Mouse (Mus musculus): ENCODE data around the gene P2ry12. TPM values are rescaled to one million over a fixed set of nuclear protein-coding genes. Genes with fewer than 3 reads are reported as not detected.

The P2ry12 gene
- polyA plus RNA-seq, 1 experiment = 1.6 TPM

GRCm38 (mm10) chr3:59212404-59212803 is 50.3 kb downstream of the P2ry12 start:
- Histone ChIP-seq H3K4me1 (ENCODE audit: control insufficient read depth, insufficient read depth, low read length) (no peaks in the 10 kb centered on the region; the same call in 1 of the 2 replicates), H3K27ac (ENCODE audit: control insufficient read depth, insufficient read depth, low read depth, low read length) (no peak overlapping the region), H3K4me3 (ENCODE audit: control insufficient read depth, low read depth, low read length) (no peak overlapping the region), H3K36me3 (ENCODE audit: control insufficient read depth, insufficient read depth, low read length) (no peaks in the 10 kb centered on the region), H3K27me3 (ENCODE audit: control insufficient read depth, insufficient read depth, low read length) (no peaks in the 10 kb centered on the region)
- no peak for TF ChIP-seq POLR2A (IDR thresholded peaks at IDR 0.05; ENCODE audit: control insufficient read depth, low read depth, low read length)
- TF ChIP-seq CTCF (IDR thresholded peaks at IDR 0.05; ENCODE audit: control insufficient read depth, insufficient read depth, insufficient replicate concordance, low read depth, low read length) = no peak

- TF ChIP-seq POLR2A (IDR thresholded peaks at IDR 0.05; ENCODE audit: control insufficient read depth, low read depth, low read length) = no peak
- no peak for TF ChIP-seq CTCF (IDR thresholded peaks at IDR 0.05; ENCODE audit: control insufficient read depth, insufficient read depth, insufficient replicate concordance, low read depth, low read length)
- no peak overlapping the region for H3K27ac ChIP-seq (ENCODE audit: control insufficient read depth, insufficient read depth, low read depth, low read length)
- no peak overlapping the region for H3K4me3 ChIP-seq (ENCODE audit: control insufficient read depth, low read depth, low read length)
- no peaks in the 10 kb centered on the region; the same call in 1 of the 2 replicates for H3K4me1 ChIP-seq (ENCODE audit: control insufficient read depth, insufficient read depth, low read length)
- H3K36me3 ChIP-seq (ENCODE audit: control insufficient read depth, insufficient read depth, low read length) = no peaks in the 10 kb centered on the region
- H3K27me3 ChIP-seq (ENCODE audit: control insufficient read depth, insufficient read depth, low read length) = no peaks in the 10 kb centered on the region
Observed at GRCm38 (mm10) chr3:59211784-59212183, 50.9 kb downstream of the P2ry12 start.

- Histone ChIP-seq H3K36me3 (ENCODE audit: control insufficient read depth, insufficient read depth, low read length) (no peaks in the 10 kb centered on the region), H3K4me1 (ENCODE audit: control insufficient read depth, insufficient read depth, low read length) (no peaks in the 10 kb centered on the region; the same call in 1 of the 2 replicates), H3K27me3 (ENCODE audit: control insufficient read depth, insufficient read depth, low read length) (no peaks in the 10 kb centered on the region), H3K27ac (ENCODE audit: control insufficient read depth, insufficient read depth, low read depth, low read length) (no peak within 1 kb of the TSS), H3K4me3 (ENCODE audit: control insufficient read depth, low read depth, low read length) (no peak within 1 kb of the TSS)
- no peak for TF ChIP-seq CTCF (IDR thresholded peaks at IDR 0.05; ENCODE audit: control insufficient read depth, insufficient read depth, insufficient replicate concordance, low read depth, low read length)
Observed at GRCm38 (mm10) chr3:59210727-59211126, 51.9 kb downstream of the P2ry12 start, which contains the start of gene P2ry13. Gene P2ry13 (minus strand): TSS chr3:59210882.

- Histone ChIP-seq H3K4me3 (ENCODE audit: control insufficient read depth, low read depth, low read length) (no peak overlapping the region), H3K4me1 (ENCODE audit: control insufficient read depth, insufficient read depth, low read length) (no peaks in the 10 kb centered on the region; the same call in 1 of the 2 replicates), H3K36me3 (ENCODE audit: control insufficient read depth, insufficient read depth, low read length) (no peaks in the 10 kb centered on the region), H3K27me3 (ENCODE audit: control insufficient read depth, insufficient read depth, low read length) (no peaks in the 10 kb centered on the region), H3K27ac (ENCODE audit: control insufficient read depth, insufficient read depth, low read depth, low read length) (no peak overlapping the region)
- TF ChIP-seq CTCF (IDR thresholded peaks at IDR 0.05; ENCODE audit: control insufficient read depth, insufficient read depth, insufficient replicate concordance, low read depth, low read length) (no peak), POLR2A (IDR thresholded peaks at IDR 0.05; ENCODE audit: control insufficient read depth, low read depth, low read length) (no peak)
Observed at GRCm38 (mm10) chr3:59210089-59210488, 52.6 kb downstream of the P2ry12 start.

GRCm38 (mm10) chr3:59208650-59209548 is 53.8 kb downstream of the P2ry12 start:
- H3K4me3 ChIP-seq (ENCODE audit: control insufficient read depth, low read depth, low read length) = peak overlapping the region; percentile 32
- no peaks in the 10 kb centered on the region for H3K36me3 ChIP-seq (ENCODE audit: control insufficient read depth, insufficient read depth, low read length)
- H3K27ac ChIP-seq (ENCODE audit: control insufficient read depth, insufficient read depth, low read depth, low read length) = no peak overlapping the region
- H3K4me1 ChIP-seq (ENCODE audit: control insufficient read depth, insufficient read depth, low read length) = no peaks in the 10 kb centered on the region; the same call in 1 of the 2 replicates
- H3K27me3 ChIP-seq (ENCODE audit: control insufficient read depth, insufficient read depth, low read length) = no peaks in the 10 kb centered on the region
- TF ChIP-seq POLR2A (IDR thresholded peaks at IDR 0.05; ENCODE audit: control insufficient read depth, low read depth, low read length) = no peak
- TF ChIP-seq CTCF (IDR thresholded peaks at IDR 0.05; ENCODE audit: control insufficient read depth, insufficient read depth, insufficient replicate concordance, low read depth, low read length) = no peak

GRCm38 (mm10) chr3:59205941-59206340 is 56.7 kb downstream of the P2ry12 start:
- H3K4me3 ChIP-seq (ENCODE audit: control insufficient read depth, low read depth, low read length) = no peak overlapping the region
- no peaks in the 10 kb centered on the region; the same call in 1 of the 2 replicates for H3K4me1 ChIP-seq (ENCODE audit: control insufficient read depth, insufficient read depth, low read length)
- H3K27ac ChIP-seq (ENCODE audit: control insufficient read depth, insufficient read depth, low read depth, low read length) = no peak overlapping the region
- TF ChIP-seq POLR2A (IDR thresholded peaks at IDR 0.05; ENCODE audit: control insufficient read depth, low read depth, low read length) (no peak), CTCF (IDR thresholded peaks at IDR 0.05; ENCODE audit: control insufficient read depth, insufficient read depth, insufficient replicate concordance, low read depth, low read length) (no peak)
- H3K36me3 ChIP-seq (ENCODE audit: control insufficient read depth, insufficient read depth, low read length) = no peaks in the 10 kb centered on the region
- no peaks in the 10 kb centered on the region for H3K27me3 ChIP-seq (ENCODE audit: control insufficient read depth, insufficient read depth, low read length)

GRCm38 (mm10) chr3:59204719-59205503 is 57.8 kb downstream of the P2ry12 start:
- no peaks in the 10 kb centered on the region for H3K27me3 ChIP-seq (ENCODE audit: control insufficient read depth, insufficient read depth, low read length)
- TF ChIP-seq CTCF (IDR thresholded peaks at IDR 0.05; ENCODE audit: control insufficient read depth, insufficient read depth, insufficient replicate concordance, low read depth, low read length) (no peak), POLR2A (IDR thresholded peaks at IDR 0.05; ENCODE audit: control insufficient read depth, low read depth, low read length) (no peak)
- H3K36me3 ChIP-seq (ENCODE audit: control insufficient read depth, insufficient read depth, low read length) = no peaks in the 10 kb centered on the region
- no peaks in the 10 kb centered on the region; the same call in 1 of the 2 replicates for H3K4me1 ChIP-seq (ENCODE audit: control insufficient read depth, insufficient read depth, low read length)
- no peak overlapping the region for H3K27ac ChIP-seq (ENCODE audit: control insufficient read depth, insufficient read depth, low read depth, low read length)
- no peak overlapping the region for H3K4me3 ChIP-seq (ENCODE audit: control insufficient read depth, low read depth, low read length)
